Mouse (Mus musculus): ENCODE data around the gene Psmb1. TPM values are rescaled to one million over a fixed set of nuclear protein-coding genes. Genes with fewer than 3 reads are reported as not detected.
"Not testable (repeated sequence)": the region's sequence is repeated elsewhere in the genome, so short reads cannot be mapped to it uniquely, and the experiment has no call there.

Gene Psmb1
- 221 and 222 TPM in 2 replicates for polyA plus RNA-seq (2015; fragmentation: Nextera tagmentation; extraction: Ambion mirVana)

DNA sequence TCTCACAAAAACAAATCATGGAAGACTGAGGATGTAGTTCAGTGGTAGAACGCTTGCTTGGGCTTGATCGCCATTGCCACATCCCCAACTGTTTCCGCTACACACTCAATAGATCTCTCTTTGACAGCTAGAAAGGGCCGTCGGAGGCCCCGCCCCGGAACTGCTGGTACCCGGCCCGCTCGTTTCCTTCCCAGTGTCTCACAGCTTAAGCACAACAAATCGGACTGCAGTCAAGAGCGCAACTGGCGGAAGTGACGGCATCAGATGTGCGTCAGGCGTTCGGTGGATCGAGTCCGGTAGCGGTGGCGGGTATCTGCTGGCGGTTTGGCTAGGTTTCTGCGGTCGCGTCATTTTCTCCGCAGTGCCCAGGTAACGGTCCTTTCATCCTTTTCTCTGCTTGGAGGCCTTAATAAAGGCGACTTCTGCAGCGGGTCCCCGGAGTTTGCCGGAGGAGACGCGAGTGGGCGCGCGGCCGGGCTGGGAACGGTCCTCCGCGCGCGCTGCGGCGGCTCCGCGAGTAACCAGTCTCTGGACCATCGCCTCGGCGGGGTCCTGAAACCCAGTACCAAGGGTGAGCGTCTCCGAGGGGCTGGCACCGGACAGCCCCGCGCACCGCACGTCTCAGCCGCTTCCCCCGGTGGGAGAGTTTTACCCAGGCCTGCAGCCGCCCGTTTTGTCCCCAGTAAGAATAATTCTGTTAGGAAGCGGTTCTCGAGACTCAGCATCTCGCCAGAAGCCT lies at the start of gene Psmb1, which contains the start of gene Tbp:
Gene Psmb1 (minus strand): TSS at position 96 of the 739 bp plus-strand sequence.
Gene Tbp (plus strand): TSS at position 233 of the 739 bp plus-strand sequence.
- ATAC-seq (ENCODE audit: low FRiP score, low TSS enrichment) (peak; percentile 96), DNase-seq (ENCODE audit: low spot score) (peak; percentile 97)
- H3K27ac ChIP-seq (replicated peaks): peak within 1 kb of the TSS; percentile 94
- no peak for TF ChIP-seq CTCF (IDR thresholded peaks at IDR 0.05; ENCODE audit: low read depth)
- peak; percentile 40 for TF ChIP-seq EP300 (optimal IDR thresholded peaks at IDR 0.05)
- peaks cover 8% of the 10 kb centered on the region for H3K36me3 ChIP-seq (ENCODE audit: control insufficient read depth, insufficient read depth, low read length)
- peak within 1 kb of the TSS; percentile 91 for H3K9ac ChIP-seq (ENCODE audit: low read length)
- peak within 1 kb of the TSS; percentile 80 for H3K4me2 ChIP-seq (replicated peaks; ENCODE audit: low read depth)
- H3K4me3 ChIP-seq (ENCODE audit: low read depth, low read length): peak within 1 kb of the TSS; percentile 94
- no peaks in the 10 kb centered on the region for H3K27me3 ChIP-seq (ENCODE audit: control insufficient read depth, insufficient read depth, low read length)
- no peaks in the 10 kb centered on the region for H3K9me3 ChIP-seq (ENCODE audit: control insufficient read depth, low read length)
- H3K4me1 ChIP-seq (replicated peaks; ENCODE audit: control insufficient read depth, insufficient read depth): peaks cover 4% of the 10 kb centered on the region; the same call in 1 of the 2 replicates
- under 1% methylated on average over 63 of the region's 63 CpGs for WGBS

DNA sequence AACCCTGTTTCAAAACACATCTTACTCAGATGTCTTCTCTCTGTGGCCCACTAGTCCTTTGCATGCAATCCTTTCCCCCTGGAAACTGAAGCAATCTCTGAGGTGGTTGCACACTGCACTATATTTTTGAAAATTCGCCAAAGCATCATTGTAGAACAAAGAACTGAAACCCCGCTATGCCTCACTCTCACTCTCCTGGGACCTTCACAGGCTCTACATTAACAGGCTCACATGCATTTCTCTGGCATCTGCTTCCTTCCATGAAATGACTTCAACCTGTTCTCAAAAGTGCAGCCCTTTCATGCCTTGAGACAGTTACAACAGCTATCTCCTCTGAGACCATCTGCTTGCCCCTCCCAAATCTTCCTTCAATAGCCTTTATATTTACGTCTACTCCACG lies 46.9 kb upstream of the Psmb1 start:
- no peaks in the 10 kb centered on the region for H3K36me3 ChIP-seq (ENCODE audit: control insufficient read depth, insufficient read depth, low read length)
- H3K27me3 ChIP-seq (ENCODE audit: control insufficient read depth, insufficient read depth, low read length): no peaks in the 10 kb centered on the region
- H3K9ac ChIP-seq (ENCODE audit: low read length): no peak overlapping the region
- H3K9me3 ChIP-seq (ENCODE audit: control insufficient read depth, low read length): no peaks in the 10 kb centered on the region
- no peak for ATAC-seq (ENCODE audit: low FRiP score, low TSS enrichment)
- no peak overlapping the region for H3K4me2 ChIP-seq (replicated peaks; ENCODE audit: low read depth)
- 68% methylated on average over 4 of the region's 4 CpGs for WGBS
- no peak overlapping the region for H3K4me3 ChIP-seq (ENCODE audit: low read depth, low read length)
- TF ChIP-seq CTCF (IDR thresholded peaks at IDR 0.05; ENCODE audit: low read depth): no peak
- TF ChIP-seq EP300 (optimal IDR thresholded peaks at IDR 0.05): no peak
- no peaks in the 10 kb centered on the region for H3K4me1 ChIP-seq (replicated peaks; ENCODE audit: control insufficient read depth, insufficient read depth)
- no peak overlapping the region for H3K27ac ChIP-seq (replicated peaks)
- DNase-seq (ENCODE audit: low spot score): no peak

- not testable (repeated sequence) for DNase-seq (ENCODE audit: low spot score); H3K4me1 ChIP-seq (replicated peaks; ENCODE audit: control insufficient read depth, insufficient read depth); ATAC-seq (ENCODE audit: low FRiP score, low TSS enrichment); H3K4me2 ChIP-seq (replicated peaks; ENCODE audit: low read depth); H3K9ac ChIP-seq (ENCODE audit: low read length); H3K4me3 ChIP-seq (ENCODE audit: low read depth, low read length); H3K27ac ChIP-seq (replicated peaks); H3K9me3 ChIP-seq (ENCODE audit: control insufficient read depth, low read length); H3K36me3 ChIP-seq (ENCODE audit: control insufficient read depth, insufficient read depth, low read length); H3K27me3 ChIP-seq (ENCODE audit: control insufficient read depth, insufficient read depth, low read length)
- 45% methylated on average over 3 of the region's 4 CpGs for WGBS
Measured at GRCm38 (mm10) chr17:15543868-15544267, 44.3 kb upstream of the Psmb1 start.

DNA sequence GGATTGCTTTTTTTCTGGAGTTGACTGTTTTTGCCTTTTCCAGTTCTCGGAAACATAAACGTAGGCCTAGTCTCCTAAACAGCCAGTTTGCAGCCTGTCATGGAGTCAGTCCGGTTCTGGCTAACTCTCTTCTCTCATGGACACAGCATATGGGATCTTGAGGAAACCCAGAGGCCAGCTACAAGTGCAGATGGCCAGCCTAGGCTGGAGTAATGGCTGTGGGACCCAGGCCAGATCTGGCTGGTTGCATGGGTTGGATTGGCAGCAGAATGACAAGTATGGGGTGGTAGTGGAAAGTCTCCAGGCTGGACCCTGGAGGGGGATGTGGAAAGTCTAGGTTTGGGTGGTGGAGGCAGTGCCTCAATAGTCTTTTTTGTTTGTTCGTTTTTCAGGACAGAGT lies 40.8 kb upstream of the Psmb1 start:
- H3K4me2 ChIP-seq (replicated peaks; ENCODE audit: low read depth): no peak overlapping the region
- ATAC-seq (ENCODE audit: low FRiP score, low TSS enrichment): no peak
- no peak overlapping the region for H3K27ac ChIP-seq (replicated peaks)
- no peaks in the 10 kb centered on the region for H3K9me3 ChIP-seq (ENCODE audit: control insufficient read depth, low read length)
- H3K9ac ChIP-seq (ENCODE audit: low read length): no peak overlapping the region
- no peaks in the 10 kb centered on the region for H3K36me3 ChIP-seq (ENCODE audit: control insufficient read depth, insufficient read depth, low read length)
- TF ChIP-seq EP300 (optimal IDR thresholded peaks at IDR 0.05): no peak
- TF ChIP-seq CTCF (IDR thresholded peaks at IDR 0.05; ENCODE audit: low read depth): no peak
- no peak for DNase-seq (ENCODE audit: low spot score)
- WGBS: 63% methylated on average over 4 of the region's 4 CpGs
- H3K27me3 ChIP-seq (ENCODE audit: control insufficient read depth, insufficient read depth, low read length): no peaks in the 10 kb centered on the region
- no peak overlapping the region for H3K4me3 ChIP-seq (ENCODE audit: low read depth, low read length)
- no peaks in the 10 kb centered on the region for H3K4me1 ChIP-seq (replicated peaks; ENCODE audit: control insufficient read depth, insufficient read depth)

- Histone ChIP-seq H3K9ac (ENCODE audit: low read length) (peak overlapping the region; percentile 59), H3K9me3 (ENCODE audit: control insufficient read depth, low read length) (no peaks in the 10 kb centered on the region), H3K27me3 (ENCODE audit: control insufficient read depth, insufficient read depth, low read length) (no peaks in the 10 kb centered on the region), H3K36me3 (ENCODE audit: control insufficient read depth, insufficient read depth, low read length) (no peaks in the 10 kb centered on the region), H3K27ac (replicated peaks) (no peak overlapping the region), H3K4me1 (replicated peaks; ENCODE audit: control insufficient read depth, insufficient read depth) (no peaks in the 10 kb centered on the region), H3K4me3 (ENCODE audit: low read depth, low read length) (peak overlapping the region; percentile 44), H3K4me2 (replicated peaks; ENCODE audit: low read depth) (peak overlapping the region; percentile 85)
- no peak for TF ChIP-seq CTCF (IDR thresholded peaks at IDR 0.05; ENCODE audit: low read depth)
- no peak for TF ChIP-seq EP300 (optimal IDR thresholded peaks at IDR 0.05)
- no peak for ATAC-seq (ENCODE audit: low FRiP score, low TSS enrichment)
- peak; percentile 21 for DNase-seq (ENCODE audit: low spot score)
- under 1% methylated on average over 32 of the region's 33 CpGs for WGBS
Measured at GRCm38 (mm10) chr17:15536457-15536904, 36.9 kb upstream of the Psmb1 start.

DNA sequence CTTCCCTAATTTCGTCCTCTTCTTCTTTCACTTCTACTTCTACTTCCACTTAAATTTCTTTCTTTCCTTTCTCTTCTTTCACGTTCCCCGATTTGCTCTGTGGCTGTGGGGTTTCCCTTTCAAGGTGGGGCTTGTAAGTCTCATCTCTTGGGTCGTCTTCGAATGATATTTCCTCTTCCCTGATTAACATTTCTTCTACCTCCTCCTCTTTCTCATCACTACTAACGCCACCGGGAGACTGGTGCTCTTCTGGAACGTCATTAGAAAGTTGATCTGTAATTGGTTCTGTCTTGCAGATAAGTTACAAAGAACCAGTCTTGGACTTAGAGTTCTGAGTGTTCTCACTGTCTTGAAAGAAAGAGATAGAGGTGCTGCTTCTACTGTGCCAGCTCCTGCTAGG lies 36.4 kb upstream of the Psmb1 start:
- 19% methylated on average over 8 of the region's 8 CpGs for WGBS
- Histone ChIP-seq H3K4me2 (replicated peaks; ENCODE audit: low read depth) (peak overlapping the region; percentile 85), H3K4me3 (ENCODE audit: low read depth, low read length) (peak overlapping the region; percentile 44), H3K27ac (replicated peaks) (no peak overlapping the region), H3K9me3 (ENCODE audit: control insufficient read depth, low read length) (no peaks in the 10 kb centered on the region), H3K9ac (ENCODE audit: low read length) (no peak overlapping the region; the same call in 1 of the 2 replicates), H3K36me3 (ENCODE audit: control insufficient read depth, insufficient read depth, low read length) (no peaks in the 10 kb centered on the region), H3K27me3 (ENCODE audit: control insufficient read depth, insufficient read depth, low read length) (no peaks in the 10 kb centered on the region), H3K4me1 (replicated peaks; ENCODE audit: control insufficient read depth, insufficient read depth) (no peaks in the 10 kb centered on the region)
- ATAC-seq (ENCODE audit: low FRiP score, low TSS enrichment): no peak
- no peak for DNase-seq (ENCODE audit: low spot score)
- TF ChIP-seq CTCF (IDR thresholded peaks at IDR 0.05; ENCODE audit: low read depth) (no peak), EP300 (optimal IDR thresholded peaks at IDR 0.05) (no peak)
